Mouse (Mus musculus) kidney, adult 2 months (tissue): ENCODE measurements around the gene Pdzd9. TPM values are rescaled to one million over a fixed set of nuclear protein-coding genes. Genes with fewer than 3 reads are reported as not detected.

ENCODE experiments used
- DNase-seq: peaks from one replicate; pipeline ENCODE4 v3.0.0; 2021
- H3K27ac ChIP-seq: fragments of 200-500 bp; 2 replicates; pipeline ENCODE4 v1.5.1; 2012; ENCODE audit warnings: low read depth, low read length, control low read depth, inconsistent platforms; ENCODE audit not compliant: insufficient read depth
- H3K27me3 ChIP-seq: fragments of 200-500 bp; replicated peaks from 2 replicates; pipeline ENCODE4 v1.6.1; 2012; ENCODE audit warnings: mild to moderate bottlenecking, moderate library complexity, low read length, inconsistent platforms; ENCODE audit not compliant: control insufficient read depth, insufficient read depth
- H3K36me3 ChIP-seq: fragments of 200-500 bp; 2 replicates; pipeline ENCODE4 v1.6.1; 2012; ENCODE audit warnings: mild to moderate bottlenecking, moderate library complexity, low read length, inconsistent platforms; ENCODE audit not compliant: control insufficient read depth, insufficient read depth
- H3K4me1 ChIP-seq: fragments of 200-500 bp; 2 replicates; pipeline ENCODE4 v1.6.1; 2011; ENCODE audit warnings: low read length; ENCODE audit not compliant: control insufficient read depth, insufficient read depth
- H3K4me3 ChIP-seq: fragments of 200-500 bp; 2 replicates; pipeline ENCODE4 v1.5.1; 2011; ENCODE audit warnings: mild to moderate bottlenecking, low read depth, low read length, control low read depth; ENCODE audit not compliant: insufficient read depth
- CTCF ChIP-seq: fragments of 200-500 bp; conservative IDR thresholded peaks from 2 replicates; pipeline ENCODE4 v1.5.1; 2011; ENCODE audit warnings: low read depth, mild to moderate bottlenecking, control low read depth, low read length, moderate library complexity, mixed read lengths; ENCODE audit not compliant: insufficient read depth, insufficient read length
- POLR2A ChIP-seq: fragments of 200-500 bp; IDR thresholded peaks from one replicate; pipeline ENCODE4 v1.6.1; 2011; ENCODE audit warnings: low read depth, low read length, control low read depth
- WGBS: fragments of 180-500 bp; shearing (Covaris S2); methylation state at CpG from one replicate; pipeline ENCODE4 v1.1.7; 2018; 5-methylcytosine and 5-hydroxymethylcytosine counted together
- polyA plus RNA-seq: library from polyadenylated mRNA; depleted of rRNA; stranded (reverse); fragments of >200 nt; gene quantifications from 2 replicates; pipeline ENCODE4 v1.2.3, GENCODE M21; 2012

The Pdzd9 gene
- polyA plus RNA-seq, 1 experiment, result 0.09 TPM

DNA sequence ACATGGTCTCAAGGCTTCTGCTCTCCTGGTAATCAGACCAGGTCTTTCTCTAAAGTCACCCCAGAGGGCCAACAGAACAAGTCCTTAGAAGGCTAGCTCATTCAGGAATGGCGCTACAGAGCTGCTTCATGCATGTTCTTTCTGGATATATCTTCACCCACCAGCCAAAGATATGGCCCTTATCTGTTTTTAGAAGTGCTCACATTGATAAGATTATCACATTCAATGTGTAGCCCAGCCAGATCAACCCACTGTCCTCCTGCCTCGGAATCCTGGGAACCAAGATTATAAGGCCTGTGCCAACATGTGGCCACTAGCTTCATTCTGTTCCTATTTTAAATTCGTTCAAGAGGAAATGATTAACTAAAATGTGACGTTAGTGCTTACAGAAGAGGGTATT, 11.9 kb upstream of the Pdzd9 start:
- Histone ChIP-seq H3K27ac (no peak overlapping the region), H3K4me1 (peaks cover 16% of the 10 kb centered on the region), H3K4me3 (no peak overlapping the region), H3K27me3 (no peaks in the 10 kb centered on the region), H3K36me3 (no peaks in the 10 kb centered on the region)
- DNase-seq, result peak; percentile 18
- no peak for TF ChIP-seq POLR2A
- TF ChIP-seq CTCF, result no peak
- 35% methylated on average over 4 of the region's 4 CpGs for WGBS

DNA sequence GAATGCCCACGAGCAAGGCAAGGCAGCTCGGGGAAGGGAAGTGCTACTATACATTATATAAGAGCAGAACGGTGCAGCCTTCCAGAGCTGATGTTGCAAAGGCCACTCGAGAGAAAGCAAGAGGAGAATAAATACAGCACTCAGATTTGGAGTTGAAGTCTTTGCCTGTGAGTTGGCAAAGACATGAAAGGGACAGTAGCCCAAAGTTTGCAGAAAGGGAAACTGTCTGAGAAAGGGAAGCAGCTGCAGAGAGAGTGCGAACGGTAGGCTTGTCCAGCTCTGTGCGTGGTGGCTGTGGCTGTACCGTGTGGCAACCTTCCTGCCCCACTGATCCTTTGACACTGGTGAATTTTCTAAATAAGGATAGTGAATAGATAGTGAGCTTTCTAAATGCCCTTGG, 8.9 kb upstream of the Pdzd9 start:
- Histone ChIP-seq H3K27ac (no peak overlapping the region), H3K4me1 (peaks cover 4% of the 10 kb centered on the region), H3K36me3 (no peaks in the 10 kb centered on the region), H3K4me3 (peak overlapping the region; percentile 15; the same call in 1 of the 2 replicates), H3K27me3 (no peaks in the 10 kb centered on the region)
- WGBS, result 30% methylated on average over 8 of the region's 8 CpGs
- no peak for TF ChIP-seq CTCF
- TF ChIP-seq POLR2A, result no peak
- no peak for DNase-seq

DNA sequence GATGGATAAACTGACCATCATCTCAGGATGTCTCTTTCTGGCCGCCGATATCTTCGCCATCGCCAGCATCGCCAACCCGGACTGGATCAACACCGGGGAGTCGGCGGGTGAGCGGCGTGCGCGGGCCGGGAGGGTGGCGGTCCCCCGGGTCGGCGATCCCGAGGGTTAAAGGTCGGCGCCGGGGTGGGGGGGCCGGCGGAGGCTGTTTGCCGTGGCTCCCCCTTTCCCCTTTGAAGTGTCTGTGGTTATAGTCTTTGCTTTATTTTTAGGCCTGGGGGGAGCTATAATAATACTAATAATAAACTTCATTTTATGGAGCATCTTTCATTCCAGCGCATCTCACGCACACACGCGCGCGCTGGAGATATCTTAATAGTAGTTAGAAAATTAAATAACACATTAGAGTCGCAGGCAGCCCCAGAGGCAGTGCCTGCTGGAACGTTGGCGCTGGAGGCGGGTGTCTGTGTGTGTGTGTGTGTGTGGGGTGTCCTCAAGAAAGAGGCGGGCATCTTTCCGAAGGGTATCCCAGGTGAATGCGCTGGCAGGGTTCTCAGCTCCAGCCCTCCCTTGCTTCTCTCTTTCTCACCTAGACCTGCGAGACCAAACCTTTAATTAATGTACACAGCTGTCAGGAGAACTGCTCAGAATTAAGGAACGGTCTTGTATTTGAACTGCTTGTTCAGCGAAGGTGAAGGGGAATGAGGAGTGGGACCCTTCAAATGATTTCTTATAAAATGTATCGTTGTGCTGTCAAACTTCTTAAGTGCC, 7.8 kb upstream of the Pdzd9 start:
- peak; percentile 37 for DNase-seq
- Histone ChIP-seq H3K27me3 (no peaks in the 10 kb centered on the region), H3K4me3 (peak overlapping the region; percentile 74), H3K4me1 (peaks cover 4% of the 10 kb centered on the region), H3K27ac (no peak overlapping the region), H3K36me3 (no peaks in the 10 kb centered on the region)
- 1% methylated on average over 42 of the region's 42 CpGs for WGBS
- TF ChIP-seq POLR2A (no peak), CTCF (no peak)

DNA sequence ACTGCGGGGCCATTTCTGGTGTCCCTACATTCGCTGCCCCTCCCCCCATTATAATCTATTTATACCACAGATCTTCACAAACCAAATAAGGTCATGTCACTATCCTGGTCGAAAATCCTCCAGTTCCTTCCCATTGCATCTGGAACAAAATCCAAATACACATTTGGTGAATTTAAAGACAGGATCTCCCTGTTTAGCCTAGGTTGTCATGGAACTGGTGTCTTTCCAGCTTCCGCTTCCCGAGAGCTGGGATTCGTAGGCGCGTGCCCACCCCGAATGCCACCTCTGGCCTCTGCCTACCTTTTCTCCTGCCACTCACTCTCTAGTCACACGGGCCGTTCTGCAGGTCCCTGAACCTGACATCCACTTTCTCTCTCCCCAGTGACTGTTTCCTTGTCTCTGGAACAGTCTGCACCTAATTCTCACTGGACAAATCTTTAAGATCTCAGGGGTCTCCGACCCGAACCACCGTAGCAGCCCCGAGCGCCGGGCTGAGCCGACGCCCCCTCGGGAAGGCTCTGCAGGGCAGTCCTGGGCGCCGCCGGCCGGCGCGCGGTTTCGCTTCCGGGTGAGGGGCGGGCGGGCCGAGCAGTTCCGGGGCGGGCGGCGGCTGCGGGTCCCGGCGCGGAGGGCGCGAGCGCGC, 7.0 kb upstream of the Pdzd9 start, which contains the start of gene Mosmo:
Gene Mosmo, plus strand, starts transcription at position 618 of the 643 bp plus-strand sequence.
- H3K27ac ChIP-seq, result peak within 1 kb of the TSS; percentile 40
- H3K4me3 ChIP-seq, result peak within 1 kb of the TSS; percentile 74
- H3K36me3 ChIP-seq, result no peaks in the 10 kb centered on the region
- H3K27me3 ChIP-seq, result no peaks in the 10 kb centered on the region
- peak; percentile 73 for DNase-seq
- no peak for TF ChIP-seq POLR2A
- under 1% methylated on average over 42 of the region's 44 CpGs for WGBS
- H3K4me1 ChIP-seq, result no peaks in the 10 kb centered on the region; the same call in none of the 2 replicates

DNA sequence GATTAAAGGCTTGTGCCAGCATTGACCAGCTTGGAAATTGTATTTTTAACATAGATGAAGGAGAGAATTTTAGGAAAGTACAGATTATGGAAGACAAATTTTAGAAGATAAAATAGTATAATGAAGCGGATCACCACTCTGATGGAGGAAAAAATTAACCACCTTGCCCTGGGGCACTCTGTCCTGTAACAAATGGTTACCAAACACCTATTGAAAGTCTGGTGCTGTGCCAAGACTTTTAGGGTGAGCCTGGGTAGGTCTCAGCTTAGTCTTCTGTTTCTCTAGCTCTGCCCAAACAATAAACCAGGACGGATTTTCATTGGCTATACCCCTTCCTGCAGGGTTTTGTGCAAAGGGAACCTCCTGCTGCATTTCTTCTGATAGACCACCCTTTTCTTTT, 1.1 kb upstream of the Pdzd9 start:
- Histone ChIP-seq H3K4me3 (no peak overlapping the region), H3K27me3 (no peaks in the 10 kb centered on the region), H3K4me1 (no peaks in the 10 kb centered on the region; the same call in 1 of the 2 replicates), H3K27ac (no peak overlapping the region), H3K36me3 (no peaks in the 10 kb centered on the region)
- WGBS, result 48% methylated on average over 2 of the region's 2 CpGs
- no peak for TF ChIP-seq CTCF
- TF ChIP-seq POLR2A, result no peak
- peak; percentile 57 for DNase-seq

DNA sequence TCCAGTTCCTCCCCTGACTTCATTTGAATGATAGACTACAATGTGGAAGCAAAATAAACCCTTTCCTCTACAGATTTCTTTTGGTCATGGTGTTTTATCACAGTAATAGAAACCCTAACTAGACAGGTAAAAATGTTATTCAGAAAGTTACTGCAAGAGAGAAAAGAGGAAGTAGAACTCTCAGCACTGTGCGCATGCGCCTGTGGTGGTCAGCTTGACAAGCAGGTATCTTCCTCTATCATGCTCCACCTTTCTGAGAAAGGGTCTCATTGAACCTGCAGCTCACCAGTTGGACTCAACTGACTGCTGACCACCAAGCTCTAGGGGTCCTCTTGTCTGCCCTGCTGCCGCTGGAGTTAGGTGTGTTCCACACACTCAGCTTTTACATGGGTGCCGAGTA, 8.1 kb downstream of the Pdzd9 start:
- Histone ChIP-seq H3K4me1 (no peaks in the 10 kb centered on the region), H3K27me3 (no peaks in the 10 kb centered on the region), H3K36me3 (peaks cover 9% of the 10 kb centered on the region), H3K27ac (no peak overlapping the region), H3K4me3 (no peak overlapping the region)
- TF ChIP-seq CTCF (no peak), POLR2A (no peak)
- WGBS, result 97% methylated on average over 4 of the region's 4 CpGs
- DNase-seq, result no peak

DNA sequence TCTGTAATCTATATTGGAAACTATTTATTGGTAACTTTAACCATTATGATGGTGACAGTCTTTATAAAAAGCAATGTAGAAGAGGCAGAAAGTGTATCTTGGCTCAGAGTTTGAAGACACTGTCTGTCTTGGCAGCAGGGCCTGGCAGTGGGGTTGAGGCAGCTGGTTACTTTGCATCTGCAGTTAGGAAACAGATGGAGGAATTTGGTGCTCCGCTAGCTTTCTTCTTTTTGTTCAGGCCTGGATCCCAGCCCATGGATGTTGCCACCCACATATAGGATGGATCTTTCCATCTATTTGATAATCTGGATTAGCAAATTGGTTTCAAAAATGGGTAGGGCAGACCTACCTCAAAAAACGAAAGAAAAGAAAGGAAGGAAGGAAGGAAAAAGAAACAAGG, 22.3 kb downstream of the Pdzd9 start:
- no peak for DNase-seq
- TF ChIP-seq CTCF, result no peak
- TF ChIP-seq POLR2A, result no peak
- no peaks in the 10 kb centered on the region for H3K27me3 ChIP-seq
- WGBS, result 80% methylated on average over 2 of the region's 2 CpGs
- no peak overlapping the region for H3K4me3 ChIP-seq
- no peaks in the 10 kb centered on the region for H3K4me1 ChIP-seq
- no peak overlapping the region for H3K27ac ChIP-seq
- H3K36me3 ChIP-seq, result peaks cover 24% of the 10 kb centered on the region
